Mouse (Mus musculus) cerebellum, postnatal 14 days (tissue): Measurements from ENCODE around the gene Gm4131.

Experiments
- DNase-seq, 2 experiments: peaks; one replicate each; pipeline ENCODE4 v3.0.0; 2021; ENCODE audit warnings: mixed read lengths in 2 of 2

Gene Gm4131

GRCm38 (mm10) chr14:62546746-62547145 is 20.0 kb downstream of the Gm4131 start:
- no peak for DNase-seq

GRCm38 (mm10) chr14:62546296-62546695 is 20.4 kb downstream of the Gm4131 start:
- no peak for DNase-seq

- no peak for DNase-seq
Measured at GRCm38 (mm10) chr14:62541751-62542150, 25.0 kb downstream of the Gm4131 start.

- DNase-seq: no peak
Measured at GRCm38 (mm10) chr14:62539834-62540233, 26.9 kb downstream of the Gm4131 start.

GRCm38 (mm10) chr14:62536988-62537387 is 29.7 kb downstream of the Gm4131 start:
- no peak for DNase-seq

- DNase-seq: peak in 1 of 2 experiments; percentile 28
Measured at GRCm38 (mm10) chr14:62536127-62536526, 30.6 kb downstream of the Gm4131 start.

- no peak for DNase-seq
Measured at GRCm38 (mm10) chr14:62530951-62531350, 35.8 kb downstream of the Gm4131 start.

GRCm38 (mm10) chr14:62512845-62513244 is 53.9 kb downstream of the Gm4131 start:
- DNase-seq: no peak

- DNase-seq: no peak
Measured at GRCm38 (mm10) chr14:62509350-62509749, 57.4 kb downstream of the Gm4131 start.

- DNase-seq: no peak
Measured at GRCm38 (mm10) chr14:62506261-62506660, 60.5 kb downstream of the Gm4131 start.

GRCm38 (mm10) chr14:62497391-62497790 is 69.3 kb downstream of the Gm4131 start:
- DNase-seq: no peak

- DNase-seq: no peak
Measured at GRCm38 (mm10) chr14:62496501-62496900, 70.2 kb downstream of the Gm4131 start.

GRCm38 (mm10) chr14:62493456-62493855 is 73.3 kb downstream of the Gm4131 start:
- DNase-seq: no peak

GRCm38 (mm10) chr14:62492196-62492850 is 74.4 kb downstream of the Gm4131 start:
- peak; percentile 86 to 92 for DNase-seq

GRCm38 (mm10) chr14:62488270-62488669 is 78.5 kb downstream of the Gm4131 start:
- DNase-seq: peak; percentile 22 to 35

- no peak for DNase-seq
Measured at GRCm38 (mm10) chr14:62481381-62481780, 85.3 kb downstream of the Gm4131 start.

- DNase-seq: peak in 1 of 2 experiments; percentile 32
Measured at GRCm38 (mm10) chr14:62479395-62479794, 87.3 kb downstream of the Gm4131 start.

GRCm38 (mm10) chr14:62474481-62474880 is 92.2 kb downstream of the Gm4131 start:
- DNase-seq: no peak

GRCm38 (mm10) chr14:62472061-62472460 is 94.7 kb downstream of the Gm4131 start:
- DNase-seq: no peak

GRCm38 (mm10) chr14:62468753-62469125 is 98.0 kb downstream of the Gm4131 start:
- DNase-seq: no peak

GRCm38 (mm10) chr14:62468119-62468752 is 98.5 kb downstream of the Gm4131 start:
- no peak for DNase-seq

GRCm38 (mm10) chr14:62464966-62465365 is 101.8 kb downstream of the Gm4131 start:
- peak in 1 of 2 experiments; percentile 33 for DNase-seq

GRCm38 (mm10) chr14:62459541-62459940 is 107.2 kb downstream of the Gm4131 start:
- peak in 1 of 2 experiments; percentile 26 for DNase-seq

- peak; percentile 95 to 96 for DNase-seq
Measured at GRCm38 (mm10) chr14:62457420-62458181, 109.1 kb downstream of the Gm4131 start.
